Mouse (Mus musculus): ENCODE data around the gene Ebpl. TPM values are rescaled to one million over a fixed set of nuclear protein-coding genes. Genes with fewer than 3 reads are reported as not detected.
"Not testable (repeated sequence)": the region's sequence is repeated elsewhere in the genome, so short reads cannot be mapped to it uniquely, and the experiment has no call there.

Gene Ebpl
- polyA plus RNA-seq, 1 experiment from 2014 or later = 4.0 TPM

DNA sequence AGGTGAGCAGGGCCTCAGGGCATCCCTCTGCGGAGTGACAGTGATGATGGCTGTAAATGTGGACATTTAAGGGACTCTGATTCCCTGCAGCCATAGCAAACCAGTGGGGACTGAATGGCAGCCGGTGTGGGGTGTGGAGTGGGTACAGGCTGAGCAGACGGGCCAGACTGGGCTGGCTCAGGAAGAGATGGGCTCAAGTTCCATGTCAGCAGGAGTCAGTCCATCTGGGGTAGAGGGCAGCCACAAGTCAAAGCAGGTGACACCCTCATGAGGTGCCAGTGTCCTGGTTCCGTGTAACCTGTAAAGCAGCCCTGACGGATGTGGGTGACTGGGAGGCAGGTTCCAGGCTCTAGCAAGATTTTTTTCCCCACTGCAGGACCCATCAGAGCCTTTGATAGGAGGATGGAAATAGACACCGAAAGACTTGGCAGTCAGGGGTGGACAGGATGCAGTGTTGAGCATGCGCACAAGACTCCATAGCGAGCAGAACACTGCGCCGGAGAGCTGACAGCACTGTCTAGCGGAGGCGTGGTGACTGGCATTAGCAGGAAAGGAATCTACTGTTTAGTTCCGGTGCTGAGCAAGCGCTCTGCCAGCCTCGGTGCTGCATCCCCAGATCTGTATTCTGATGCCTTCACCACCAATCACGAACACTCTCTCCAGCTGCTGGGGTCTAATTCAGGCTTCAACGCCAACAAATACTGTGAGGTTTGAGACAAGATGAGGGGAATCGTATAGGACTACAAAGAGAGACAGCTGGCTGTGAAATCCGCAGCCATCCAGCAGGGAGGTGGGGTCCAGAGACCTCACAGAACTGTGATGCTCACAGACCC is 32.4 kb downstream of the Ebpl start:
- no peaks in the 10 kb centered on the region for H3K27me3 ChIP-seq
- in situ Hi-C loops (cut with MboI; ENCODE audit: low pct_unique_long_range_greater_than_20kb) = no loop called here
- ATAC-seq = no peak
- CTCF ChIA-PET = no interaction called here
- TF ChIP-seq CTCF (IDR thresholded peaks at IDR 0.05) = no peak
- POLR2A ChIA-PET = no interaction called here
- no peak for DNase-seq (ENCODE audit: low read depth, low spot score)

- H3K27me3 ChIP-seq; ATAC-seq; CTCF ChIA-PET; POLR2A ChIA-PET; DNase-seq (ENCODE audit: low read depth, low spot score); in situ Hi-C loops (cut with MboI; ENCODE audit: low pct_unique_long_range_greater_than_20kb): not testable (repeated sequence)
- TF ChIP-seq CTCF (IDR thresholded peaks at IDR 0.05) = peak; percentile 65
Observed at GRCm38 (mm10) chr14:61327007-61327406, 33.2 kb downstream of the Ebpl start.

DNA sequence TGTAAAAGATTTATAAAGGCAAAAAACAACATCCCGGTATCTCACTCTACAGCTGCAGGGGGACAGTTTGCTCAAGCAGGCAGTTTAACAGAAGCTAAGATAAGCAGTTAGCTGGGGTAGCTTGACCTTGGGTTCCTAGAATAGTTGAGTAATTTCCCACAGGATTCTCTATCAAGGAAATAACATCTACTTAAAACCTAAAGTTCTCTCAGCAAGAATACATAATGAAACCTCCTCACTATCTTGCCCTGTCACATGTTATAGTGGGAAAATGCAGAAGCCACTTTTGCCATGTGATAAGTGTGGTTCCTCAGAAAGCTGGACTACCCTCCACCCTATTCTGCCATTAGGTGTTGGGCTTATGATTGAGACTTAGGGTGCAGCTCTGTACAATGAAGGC is 37.5 kb downstream of the Ebpl start:
- CTCF ChIA-PET = interaction anchor here (1.1 kb wide), 1 partner anchor 12 kb away, joined by 3 read pairs; no protein-coding TSS in a partner anchor
- no peak for TF ChIP-seq CTCF (IDR thresholded peaks at IDR 0.05)
- POLR2A ChIA-PET = no interaction called here
- H3K27me3 ChIP-seq = no peaks in the 10 kb centered on the region
- in situ Hi-C loops (cut with MboI; ENCODE audit: low pct_unique_long_range_greater_than_20kb) = no loop called here
- ATAC-seq (no peak), DNase-seq (ENCODE audit: low read depth, low spot score) (no peak)

DNA sequence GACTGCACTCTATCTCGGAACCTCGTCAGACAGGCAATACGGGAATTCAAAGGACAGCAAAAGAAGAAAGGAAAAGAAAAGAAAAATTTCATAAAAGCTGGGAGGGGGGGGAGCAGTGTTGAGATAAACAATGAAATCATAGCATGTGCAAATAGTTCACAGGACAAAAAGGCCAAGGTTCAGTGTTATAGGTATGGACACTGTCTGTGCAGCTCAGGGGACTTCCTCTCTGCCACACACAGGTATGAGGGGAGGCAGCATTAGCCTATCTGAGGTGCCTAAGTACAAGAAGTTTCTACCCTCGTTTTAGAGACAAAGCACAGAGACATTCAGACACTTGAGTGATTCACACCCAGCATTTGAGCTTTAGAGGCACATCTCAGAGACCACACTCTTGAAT is 39.0 kb downstream of the Ebpl start:
- DNase-seq (ENCODE audit: low read depth, low spot score) (no peak), ATAC-seq (no peak)
- POLR2A ChIA-PET = no interaction called here
- no peaks in the 10 kb centered on the region for H3K27me3 ChIP-seq
- CTCF ChIA-PET = interaction anchor here (0.8 kb wide), 1 partner anchor 177 kb away, joined by 3 read pairs; no protein-coding TSS in a partner anchor
- in situ Hi-C loops (cut with MboI; ENCODE audit: low pct_unique_long_range_greater_than_20kb) = no loop called here
- TF ChIP-seq CTCF (IDR thresholded peaks at IDR 0.05) = no peak

DNA sequence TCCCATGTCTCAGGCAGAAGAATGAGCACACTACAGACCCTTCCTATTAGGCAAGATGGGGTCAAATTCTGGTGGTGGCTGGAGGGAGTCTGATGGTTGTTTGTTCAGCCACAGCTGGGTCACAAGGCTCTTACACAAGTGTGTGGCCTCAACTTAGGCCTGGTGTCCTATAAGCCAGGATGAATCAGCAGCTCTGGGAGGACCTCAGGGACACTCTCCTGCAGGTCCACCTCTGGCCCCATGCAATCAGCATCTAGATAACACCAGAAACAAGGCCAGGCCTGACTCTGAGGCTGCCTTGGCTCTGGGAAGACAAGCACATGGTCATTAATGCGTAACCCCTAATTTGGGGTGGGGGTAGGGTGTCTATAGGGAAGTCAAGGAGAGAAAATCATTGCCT is 39.5 kb downstream of the Ebpl start:
- in situ Hi-C loops (cut with MboI; ENCODE audit: low pct_unique_long_range_greater_than_20kb) = no loop called here
- ChIA-PET POLR2A (interaction anchor here (0.6 kb wide), 1 partner anchor 222 kb away, joined by 3 read pairs; no protein-coding TSS in a partner anchor), CTCF (interaction anchor here (1.5 kb wide), 1 partner anchor 26 kb away, joined by 5 read pairs; no protein-coding TSS in a partner anchor)
- DNase-seq (ENCODE audit: low read depth, low spot score) = no peak
- no peak for ATAC-seq
- H3K27me3 ChIP-seq = no peaks in the 10 kb centered on the region
- no peak for TF ChIP-seq CTCF (IDR thresholded peaks at IDR 0.05)

GRCm38 (mm10) chr14:61316861-61317260 is 43.4 kb downstream of the Ebpl start:
- ChIA-PET CTCF (interaction anchor here (0.7 to 2.8 kb wide), 4 partner anchors 10 to 40 kb away, joined by 4 to 12 read pairs (median 6); no protein-coding TSS in a partner anchor), POLR2A (no interaction called here)
- no peaks in the 10 kb centered on the region for H3K27me3 ChIP-seq
- ATAC-seq (peak; percentile 12), DNase-seq (ENCODE audit: low read depth, low spot score) (no peak)
- no peak for TF ChIP-seq CTCF (IDR thresholded peaks at IDR 0.05)
- in situ Hi-C loops (cut with MboI; ENCODE audit: low pct_unique_long_range_greater_than_20kb) = no loop called here

DNA sequence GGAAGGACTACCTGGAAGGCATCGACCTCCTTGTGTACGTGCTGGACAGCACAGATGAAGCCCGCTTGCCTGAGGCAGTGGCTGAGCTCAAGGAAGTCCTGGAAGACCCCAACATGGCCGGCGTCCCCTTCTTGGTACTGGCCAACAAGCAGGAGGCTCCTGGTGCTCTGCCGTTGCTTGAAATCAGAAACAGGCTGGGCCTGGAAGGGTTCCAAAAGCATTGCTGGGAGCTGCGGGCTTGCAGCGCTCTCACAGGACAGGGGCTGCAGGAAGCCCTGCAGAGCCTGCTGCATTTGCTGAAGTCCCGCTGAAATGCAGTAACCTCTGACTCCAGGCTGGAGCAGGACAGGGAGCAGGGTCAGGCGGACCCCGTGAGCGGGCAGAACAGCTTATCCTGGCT is 49.3 kb downstream of the Ebpl start:
- ATAC-seq (no peak), DNase-seq (ENCODE audit: low read depth, low spot score) (no peak)
- ChIA-PET POLR2A (no interaction called here), CTCF (interaction anchor here (1.4 kb wide), 1 partner anchor 12 kb away, joined by 3 read pairs; no protein-coding TSS in a partner anchor)
- no peaks in the 10 kb centered on the region for H3K27me3 ChIP-seq
- in situ Hi-C loops (cut with MboI; ENCODE audit: low pct_unique_long_range_greater_than_20kb) = no loop called here
- no peak for TF ChIP-seq CTCF (IDR thresholded peaks at IDR 0.05)

GRCm38 (mm10) chr14:61310036-61310772 is 50.0 kb downstream of the Ebpl start:
- DNase-seq (ENCODE audit: low read depth, low spot score) = no peak
- CTCF ChIA-PET = interaction anchor here (1.4 kb wide), 1 partner anchor 13 kb away, joined by 3 read pairs; no protein-coding TSS in a partner anchor
- POLR2A ChIA-PET = interaction anchor here (0.6 kb wide), 2 partner anchors 10 to 126 kb away, joined by 3 to 4 read pairs; no protein-coding TSS in a partner anchor

DNA sequence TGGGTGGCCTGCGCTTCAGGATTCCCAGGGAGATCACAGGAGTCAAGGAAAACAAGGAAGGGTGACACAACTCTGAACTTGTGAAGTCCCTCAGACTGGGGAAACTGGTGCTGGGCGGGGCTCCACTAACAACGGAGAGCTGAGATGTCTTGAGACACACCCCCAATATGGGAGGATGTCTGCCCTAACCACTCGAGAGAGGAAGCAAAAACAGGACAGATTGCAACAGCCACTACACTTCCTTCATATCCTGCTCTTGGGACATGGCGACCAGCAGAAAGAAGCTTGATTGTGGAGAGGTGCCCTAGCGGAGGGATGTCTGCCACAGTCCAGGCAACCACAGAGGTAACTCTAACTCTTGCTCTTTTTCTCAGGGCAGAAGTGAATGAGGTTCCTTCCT is 50.6 kb downstream of the Ebpl start, which contains the start of gene Arl11:
Arl11 (plus strand) TSS at position 161 of the 400 bp plus-strand sequence.
- CTCF ChIA-PET = interaction anchor here (0.6 kb wide), 1 partner anchor 146 kb away, joined by 3 read pairs; no protein-coding TSS in a partner anchor
- ATAC-seq (no peak), DNase-seq (ENCODE audit: low read depth, low spot score) (no peak)
- TF ChIP-seq CTCF (IDR thresholded peaks at IDR 0.05) = no peak
- POLR2A ChIA-PET = interaction anchor here (0.6 kb wide), 2 partner anchors 127 to 180 kb away, joined by 3 read pairs; no protein-coding TSS in a partner anchor
- in situ Hi-C loops (cut with MboI; ENCODE audit: low pct_unique_long_range_greater_than_20kb) = no loop called here
- H3K27me3 ChIP-seq = no peaks in the 10 kb centered on the region

More at GRCm38 (mm10) chr14:61310036-61310772, 50.0 kb downstream of the Ebpl start:
- H3K27me3 ChIP-seq = no peaks in the 10 kb centered on the region
- in situ Hi-C loops (cut with MboI; ENCODE audit: low pct_unique_long_range_greater_than_20kb) = no loop called here
- TF ChIP-seq CTCF (IDR thresholded peaks at IDR 0.05) = no peak
- ATAC-seq = no peak

GRCm38 (mm10) chr14:61303969-61304609 is 56.1 kb downstream of the Ebpl start:
- H3K27me3 ChIP-seq = no peaks in the 10 kb centered on the region
- ChIA-PET POLR2A (no interaction called here), CTCF (interaction anchor here (0.8 to 1.4 kb wide), 2 partner anchors 10 to 12 kb away, joined by 3 to 6 read pairs; no protein-coding TSS in a partner anchor)
- in situ Hi-C loops (cut with MboI; ENCODE audit: low pct_unique_long_range_greater_than_20kb) = no loop called here
- no peak for ATAC-seq
- DNase-seq (ENCODE audit: low read depth, low spot score) = no peak
- no peak for TF ChIP-seq CTCF (IDR thresholded peaks at IDR 0.05)

All from Patski (cell line).